ENCODE assay signal across 12 mouse cellular contexts in the genomic region with DNA sequence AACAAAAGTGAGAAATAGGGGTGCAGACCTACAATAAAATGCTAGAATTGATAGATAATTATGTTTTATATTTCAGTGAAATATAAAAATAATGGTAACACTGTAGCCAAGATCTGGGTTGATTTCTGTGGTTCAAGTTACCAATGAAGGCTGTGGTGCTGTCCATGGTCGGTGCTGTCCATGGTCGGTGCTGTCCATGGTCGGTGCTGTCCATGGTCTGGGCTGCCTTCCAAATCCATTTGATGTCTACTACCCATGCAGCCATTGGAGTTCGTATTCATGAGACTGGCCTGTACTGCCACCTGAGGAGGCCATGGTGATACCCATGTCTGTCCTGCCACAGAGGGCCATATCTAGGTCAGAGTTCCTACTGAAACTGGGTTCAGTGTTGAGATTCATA.
DNase-seq lines count a peak whose midpoint lies in the region; ATAC-seq and TF ChIP-seq lines count a peak whose summit lies in the region.
"Had no signal": no experiment of that assay in that cellular context is flagged by ENCODE, and none has a peak within 500 bp of the region (broad histone marks: within the 10 kb centered on the region; RNA-seq: fewer than 3 reads in every experiment).

No protein-coding gene starts in this region.

- TF ChIP-seq POLR2A in thymus, adult 2 months (IDR thresholded peaks at IDR 0.05; ENCODE audit: control insufficient read depth, extremely low read depth, insufficient read depth, low read length, poor library complexity) = no peak

- H3K9me3 ChIP-seq in heart, embryonic 11.5 days (replicated peaks; ENCODE audit: control insufficient read depth, low read length) = no peaks in the 10 kb centered on the region
- H3K9me3 ChIP-seq in hindbrain, embryonic 13.5 days = no peaks in the 10 kb centered on the region
- no peaks in the 10 kb centered on the region for H3K9me3 ChIP-seq in forebrain, embryonic 13.5 days (replicated peaks)
- H3K9me3 ChIP-seq: heart, embryonic 13.5 days; limb, embryonic 15.5 days had no signal

- no peak for ATAC-seq in heart, embryonic 11.5 days (replicated peaks; ENCODE audit: insufficient number of reproducible peaks, low FRiP score, low TSS enrichment)
- no peak for ATAC-seq in hindbrain, embryonic 13.5 days (ENCODE audit: low FRiP score)
- no peak for ATAC-seq in forebrain, embryonic 13.5 days

- intact Hi-C loops in heart, postnatal 10 days (cut with DNase I) = no loop called here

- no peaks in the 10 kb centered on the region for H3K4me1 ChIP-seq in heart, embryonic 11.5 days (ENCODE audit: control insufficient read depth, insufficient read depth, low read length)
- H3K4me1 ChIP-seq in thymus, adult 2 months (replicated peaks; ENCODE audit: control insufficient read depth, insufficient read depth, low read length) = no peaks in the 10 kb centered on the region
- H3K4me1 ChIP-seq in hindbrain, embryonic 13.5 days (replicated peaks) = no peaks in the 10 kb centered on the region
- no peaks in the 10 kb centered on the region for H3K4me1 ChIP-seq in forebrain, embryonic 13.5 days
- H3K4me1 ChIP-seq: heart, embryonic 13.5 days; limb, embryonic 15.5 days had no signal

- 56% methylated on average over 4 of the region's 4 CpGs for WGBS in heart, embryonic 11.5 days (ENCODE audit: insufficient replicate concordance)
- WGBS in thymus, adult 2 months = 81% methylated on average over 4 of the region's 4 CpGs
- 77% methylated on average over 4 of the region's 4 CpGs for WGBS in hindbrain, embryonic 13.5 days
- 81% methylated on average over 4 of the region's 4 CpGs for WGBS in forebrain, embryonic 13.5 days

- peak; percentile 24 to 36 for DNase-seq in heart, postnatal 10 days
- peak; percentile 6 for DNase-seq in thymus, postnatal 4 days
- no peak for DNase-seq in thymus, adult 2 months
- DNase-seq in kidney, postnatal 14 days = peak; percentile 40
- no peak for DNase-seq in cerebellum, adult 8-10 months
- DNase-seq: cerebellum, postnatal 36 days; thymus, adult 18-20 months had no signal

- H3K27me3 ChIP-seq in heart, embryonic 11.5 days (ENCODE audit: control insufficient read depth, insufficient read depth, low read length) = no peaks in the 10 kb centered on the region
- no peaks in the 10 kb centered on the region for H3K27me3 ChIP-seq in thymus, adult 2 months (ENCODE audit: control insufficient read depth, insufficient read depth, low read length)
- no peaks in the 10 kb centered on the region for H3K27me3 ChIP-seq in hindbrain, embryonic 13.5 days
- H3K27me3 ChIP-seq in forebrain, embryonic 13.5 days = no peaks in the 10 kb centered on the region
- H3K27me3 ChIP-seq: heart, embryonic 13.5 days; limb, embryonic 15.5 days had no signal

- no peak overlapping the region for H3K4me2 ChIP-seq in heart, embryonic 11.5 days
- no peak overlapping the region for H3K4me2 ChIP-seq in hindbrain, embryonic 13.5 days
- no peak overlapping the region for H3K4me2 ChIP-seq in forebrain, embryonic 13.5 days
- H3K4me2 ChIP-seq: heart, embryonic 13.5 days; limb, embryonic 15.5 days had no signal

- H3K36me3 ChIP-seq in heart, embryonic 11.5 days (ENCODE audit: control insufficient read depth, insufficient read depth, low read length) = no peaks in the 10 kb centered on the region
- no peaks in the 10 kb centered on the region for H3K36me3 ChIP-seq in thymus, adult 2 months (ENCODE audit: control insufficient read depth, insufficient read depth, low read length)
- H3K36me3 ChIP-seq in hindbrain, embryonic 13.5 days = no peaks in the 10 kb centered on the region
- H3K36me3 ChIP-seq in forebrain, embryonic 13.5 days (ENCODE audit: poor library complexity, severe bottlenecking) = no peaks in the 10 kb centered on the region
- H3K36me3 ChIP-seq: heart, embryonic 13.5 days; limb, embryonic 15.5 days had no signal

- H3K9ac ChIP-seq in heart, embryonic 11.5 days (ENCODE audit: low read depth, low read length) = no peak overlapping the region
- H3K9ac ChIP-seq in hindbrain, embryonic 13.5 days = no peak overlapping the region
- no peak overlapping the region for H3K9ac ChIP-seq in forebrain, embryonic 13.5 days
- H3K9ac ChIP-seq: heart, embryonic 13.5 days; limb, embryonic 15.5 days had no signal

- H3K27ac ChIP-seq in heart, embryonic 11.5 days (ENCODE audit: low read depth, low read length) = no peak overlapping the region
- no peak overlapping the region for H3K27ac ChIP-seq in thymus, adult 2 months (ENCODE audit: control insufficient read depth, insufficient read depth, low read length)
- H3K27ac ChIP-seq in hindbrain, embryonic 13.5 days = no peak overlapping the region
- no peak overlapping the region for H3K27ac ChIP-seq in forebrain, embryonic 13.5 days
- H3K27ac ChIP-seq: heart, embryonic 13.5 days; limb, embryonic 15.5 days had no signal

- no peak overlapping the region for H3K4me3 ChIP-seq in heart, embryonic 11.5 days (ENCODE audit: low read depth, low read length)
- no peak overlapping the region for H3K4me3 ChIP-seq in thymus, adult 2 months (ENCODE audit: control insufficient read depth, insufficient read depth, low read length)
- H3K4me3 ChIP-seq in hindbrain, embryonic 13.5 days = no peak overlapping the region
- no peak overlapping the region for H3K4me3 ChIP-seq in forebrain, embryonic 13.5 days
- H3K4me3 ChIP-seq: heart, embryonic 13.5 days; limb, embryonic 15.5 days had no signal

- no peak for TF ChIP-seq CTCF in thymus, adult 2 months (IDR thresholded peaks at IDR 0.05; ENCODE audit: borderline replicate concordance, control insufficient read depth, extremely low read depth, insufficient read depth, low read length, poor library complexity)

Comparison
In these comparisons a context has a peak if more than half of its experiments do, and no peak if none do; other contexts are left out.
1. DNase-seq: peak in heart, postnatal 10 days (2 of 2), thymus, postnatal 4 days (single experiment) and kidney, postnatal 14 days (single experiment); none in thymus, adult 2 months (single experiment) and cerebellum, adult 8-10 months (single experiment).